Mouse (Mus musculus): ENCODE measurements around the gene Nploc4. TPM values are rescaled to one million over a fixed set of nuclear protein-coding genes. Genes with fewer than 3 reads are reported as not detected.
A peak's percentile ranks its signal among the peaks of the same experiment; 100 is the strongest.

Nploc4 gene
- total and polyA plus RNA-seq, 3 experiments, result 40.6 to 115 (median 50.4) TPM

GRCm38 (mm10) chr11:120472052-120472451, 34.5 kb upstream of the Nploc4 start:
- Histone ChIP-seq H3K4me3 (replicated peaks in 1 of 3; ENCODE audit: low read depth in 2 of 3, low read length in 2 of 3, poor library complexity in 1 of 3) (no peak overlapping the region), H3K27me3 (replicated peaks) (no peaks in the 10 kb centered on the region), H3K4me2 (ENCODE audit: insufficient read depth, low read depth, poor library complexity, severe bottlenecking) (no peak overlapping the region), H3K4me1 (ENCODE audit: control insufficient read depth in 1 of 2, insufficient read depth in 2 of 2) (peaks cover 5 to 16% of the 10 kb centered on the region in 2 experiments; a peak in 3 of 4 replicates), H3K9ac (ENCODE audit: insufficient read depth, low read depth) (no peak overlapping the region), H3K36me3 (replicated peaks in 1 of 2; ENCODE audit: control insufficient read depth in 1 of 2, insufficient read depth in 1 of 2, low read length in 1 of 2) (peaks cover 69 to 79% of the 10 kb centered on the region in 2 experiments), H3K79me2 (replicated peaks; ENCODE audit: control insufficient read depth, extremely low read depth, insufficient read depth, poor library complexity, severe bottlenecking) (peaks cover 14% of the 10 kb centered on the region), H3K9me3 (replicated peaks; ENCODE audit: low read length) (no peaks in the 10 kb centered on the region), H3K27ac (ENCODE audit: insufficient read depth, low read depth) (no peak overlapping the region)
- dilution Hi-C loops (cut with MboI; ENCODE audit: extremely low pct_ligation_motif_present, extremely low pct_unique_long_range_greater_than_20kb, low sequenced_read_pairs), result no loop called here
- in situ Hi-C loops (cut with MboI; ENCODE audit: low pct_ligation_motif_present, low pct_unique_long_range_greater_than_20kb, low sequenced_read_pairs), result loop anchor here (5.0 kb wide), 1 partner anchor 35 kb away; the partner anchor contains the start of gene Nploc4
- DNase-seq (ENCODE audit: extremely low read depth), result no peak
- no peak for TF ChIP-seq E2F4 (IDR thresholded peaks at IDR 0.05; ENCODE audit: insufficient replicate concordance, low read depth, low read length)
- no peak for TF ChIP-seq RAD21 (IDR thresholded peaks at IDR 0.05; ENCODE audit: low read depth, low read length)
- TF ChIP-seq CTCF (conservative IDR thresholded peaks at IDR 0.05 in 1 of 2, IDR thresholded peaks at IDR 0.05 in 1 of 2; ENCODE audit: low read depth in 2 of 2, low read length in 2 of 2), result no peak
- no peak for TF ChIP-seq ETS1 (conservative IDR thresholded peaks at IDR 0.05; ENCODE audit: low read depth, low read length)
- no peak for TF ChIP-seq ZKSCAN1 (IDR thresholded peaks at IDR 0.05; ENCODE audit: borderline replicate concordance, low read depth, low read length)
- TF ChIP-seq ZNF384 (IDR thresholded peaks at IDR 0.05; ENCODE audit: low read depth, low read length), result no peak
- TF ChIP-seq TBP (conservative IDR thresholded peaks at IDR 0.05; ENCODE audit: low read depth, low read length), result no peak
- TF ChIP-seq MYC (IDR thresholded peaks at IDR 0.05; ENCODE audit: low read depth, low read length), result no peak
- no peak for TF ChIP-seq USF2 (conservative IDR thresholded peaks at IDR 0.05; ENCODE audit: low read depth, low read length)
- no peak for TF ChIP-seq PAX5 (IDR thresholded peaks at IDR 0.05; ENCODE audit: low read length)
- TF ChIP-seq TCF12 (IDR thresholded peaks at IDR 0.05; ENCODE audit: low read depth, low read length), result no peak
- no peak for TF ChIP-seq MAZ (IDR thresholded peaks at IDR 0.05; ENCODE audit: low read depth, low read length)
- TF ChIP-seq NRF1 (IDR thresholded peaks at IDR 0.05; ENCODE audit: low read depth, low read length), result no peak
- TF ChIP-seq POLR2AphosphoS2 (IDR thresholded peaks at IDR 0.05; ENCODE audit: low read depth, low read length), result no peak
- no peak for TF ChIP-seq ELF1 (IDR thresholded peaks at IDR 0.05; ENCODE audit: low read depth, low read length)
- TF ChIP-seq GABPA (IDR thresholded peaks at IDR 0.05; ENCODE audit: insufficient replicate concordance, low read depth, low read length), result no peak
- TF ChIP-seq BHLHE40 (IDR thresholded peaks at IDR 0.05; ENCODE audit: low read depth, low read length), result no peak
- TF ChIP-seq RCOR1 (conservative IDR thresholded peaks at IDR 0.05; ENCODE audit: low read depth, low read length), result no peak
- TF ChIP-seq NELFE (IDR thresholded peaks at IDR 0.05; ENCODE audit: low read depth, low read length), result no peak

DNA sequence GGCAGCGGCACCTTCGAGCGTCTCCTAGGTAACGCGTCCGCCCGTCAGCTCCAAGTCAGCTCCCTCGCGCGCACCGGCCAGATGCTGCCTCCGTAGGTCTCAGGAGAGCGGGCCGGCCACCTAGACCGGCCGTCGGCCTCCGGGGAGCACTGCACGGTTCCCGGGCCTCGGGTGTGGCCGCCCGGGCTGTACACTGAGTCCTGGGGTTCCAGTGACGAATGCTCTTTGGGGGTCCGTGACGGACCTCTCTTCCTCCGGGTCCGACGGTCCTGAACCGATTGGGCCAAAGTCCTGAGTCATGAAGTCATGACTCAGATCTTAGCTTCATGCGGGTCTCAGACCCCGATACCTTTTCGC, 30.2 kb upstream of the Nploc4 start:
- Histone ChIP-seq H3K36me3 (replicated peaks in 1 of 2; ENCODE audit: control insufficient read depth in 1 of 2, insufficient read depth in 1 of 2, low read length in 1 of 2) (peaks cover 49 to 76% of the 10 kb centered on the region in 2 experiments), H3K9me3 (replicated peaks; ENCODE audit: low read length) (no peaks in the 10 kb centered on the region)

More for the DNA sequence above, 30.2 kb upstream of the Nploc4 start:
- peak overlapping the region; percentile 81 to 97 (median 91) for H3K4me3 ChIP-seq (replicated peaks in 1 of 3; ENCODE audit: low read depth in 2 of 3, low read length in 2 of 3, poor library complexity in 1 of 3)
- H3K27ac ChIP-seq (ENCODE audit: insufficient read depth, low read depth), result no peak overlapping the region; the same call in 1 of the 2 replicates
- TF ChIP-seq MXI1 (IDR thresholded peaks at IDR 0.05; ENCODE audit: low read depth, low read length) (peak; percentile 16; the same call in 1 of the 2 replicates), SIN3A (IDR thresholded peaks at IDR 0.05; ENCODE audit: low read length) (peak; percentile 15; the same call in 1 of the 2 replicates), MAZ (IDR thresholded peaks at IDR 0.05; ENCODE audit: low read depth, low read length) (0 out of 2 replicates have a peak, but pooled peaks have one; percentile 5), RCOR1 (conservative IDR thresholded peaks at IDR 0.05; ENCODE audit: low read depth, low read length) (0 out of 2 replicates have a peak, but pooled peaks have one; percentile 59), MAFK (IDR thresholded peaks at IDR 0.05; ENCODE audit: insufficient replicate concordance, low read length) (no peak), JUN (IDR thresholded peaks at IDR 0.05; ENCODE audit: insufficient read depth, low read depth, low read length) (no peak)
- no peak for DNase-seq (ENCODE audit: extremely low read depth)
- peak overlapping the region; percentile 79 for H3K4me2 ChIP-seq (ENCODE audit: insufficient read depth, low read depth, poor library complexity, severe bottlenecking)
- peak overlapping the region; percentile 83 for H3K9ac ChIP-seq (ENCODE audit: insufficient read depth, low read depth)
- in situ Hi-C loops (cut with MboI; ENCODE audit: low pct_ligation_motif_present, low pct_unique_long_range_greater_than_20kb, low sequenced_read_pairs) (no loop called here), dilution Hi-C loops (cut with MboI; ENCODE audit: extremely low pct_ligation_motif_present, extremely low pct_unique_long_range_greater_than_20kb, low sequenced_read_pairs) (no loop called here)
- H3K79me2 ChIP-seq (replicated peaks; ENCODE audit: control insufficient read depth, extremely low read depth, insufficient read depth, poor library complexity, severe bottlenecking), result peaks cover 28% of the 10 kb centered on the region
- H3K4me1 ChIP-seq (ENCODE audit: control insufficient read depth in 1 of 2, insufficient read depth in 2 of 2), result peaks cover 5 to 30% of the 10 kb centered on the region in 2 experiments; a peak in 3 of 4 replicates
- H3K27me3 ChIP-seq (replicated peaks), result no peaks in the 10 kb centered on the region

Measured in CH12.LX (cell line).